Mouse (Mus musculus) heart, adult 2 months (tissue): ENCODE results near the gene Rasa3. TPM values are rescaled to one million over a fixed set of nuclear protein-coding genes. Genes with fewer than 3 reads are reported as not detected.
A peak's percentile ranks its signal among the peaks of the same experiment; 100 is the strongest.

ENCODE experiments used
- DNase-seq, 2 experiments: peaks; one replicate each; pipeline ENCODE4 v3.0.0; 2021
- H3K27ac ChIP-seq: fragments of 200-600 bp; 2 replicates; pipeline ENCODE4 v1.8.1; 2022
- H3K27me3 ChIP-seq: fragments of 200-500 bp; 2 replicates; pipeline ENCODE4 v1.6.1; 2012; ENCODE audit warnings: mild to moderate bottlenecking, low read length, inconsistent platforms, mixed read lengths; ENCODE audit not compliant: control insufficient read depth, insufficient read depth
- H3K36me3 ChIP-seq: fragments of 200-500 bp; 2 replicates; pipeline ENCODE4 v1.6.1; 2012; ENCODE audit warnings: low read length, inconsistent platforms; ENCODE audit not compliant: control insufficient read depth, insufficient read depth
- H3K4me1 ChIP-seq: fragments of 200-500 bp; 2 replicates; pipeline ENCODE4 v1.6.1; 2011; ENCODE audit warnings: low read length; ENCODE audit not compliant: control insufficient read depth, insufficient read depth
- H3K4me3 ChIP-seq: fragments of 200-600 bp; 2 replicates; pipeline ENCODE4 v1.8.1; 2022
- H3K79me2 ChIP-seq: fragments of 200-500 bp; replicated peaks from 2 replicates; pipeline ENCODE4 v1.6.1; 2012; ENCODE audit warnings: mild to moderate bottlenecking, inconsistent platforms, low read length, moderate library complexity, mixed read lengths; ENCODE audit not compliant: control insufficient read depth, insufficient read depth
- H3K9ac ChIP-seq: fragments of 200-500 bp; 2 replicates; pipeline ENCODE4 v1.6.1; 2012; ENCODE audit warnings: low read depth, mild to moderate bottlenecking, control low read depth, inconsistent platforms, low read length, mixed read lengths
- CTCF ChIP-seq: fragments of 200-600 bp; IDR thresholded peaks from 2 replicates; pipeline ENCODE4 v1.8.1; 2022; ENCODE audit warnings: antibody characterized with exemption, mild to moderate bottlenecking, moderate library complexity
- EP300 ChIP-seq: fragments of 200-500 bp; IDR thresholded peaks from 2 replicates; pipeline ENCODE4 v1.6.1; 2011; ENCODE audit warnings: low read depth, low read length, control low read depth; ENCODE audit not compliant: insufficient read depth
- POLR2A ChIP-seq: fragments of 200-500 bp; IDR thresholded peaks from 2 replicates; pipeline ENCODE4 v1.6.1; 2011; ENCODE audit warnings: mild to moderate bottlenecking, low read depth, low read length, control low read depth; ENCODE audit not compliant: insufficient read depth
- WGBS: fragments of 180-500 bp; shearing (Covaris S2); methylation state at CpG from one replicate; pipeline ENCODE4 v1.1.7; 2018; 5-methylcytosine and 5-hydroxymethylcytosine counted together
- intact Hi-C: fragments of 180-260 bp; cut with DNase I; formaldehyde crosslinking; loops from one replicate; pipeline ENCODE4 v1.15.1; 2025
- polyA plus RNA-seq: library from polyadenylated mRNA; depleted of rRNA; stranded (reverse); fragments of >200 nt; gene quantifications from 2 replicates; pipeline ENCODE4 v1.2.3, GENCODE M21; 2012
- total RNA-seq, 2 experiments: library from RNA; stranded (reverse); gene quantifications; 2 replicates each; pipeline ENCODE4 v1.2.3; 2021

The Rasa3 gene
- total and polyA plus RNA-seq, 3 experiments = 14.6 to 16.9 (median 16.5) TPM

- H3K27me3 ChIP-seq = no peaks in the 10 kb centered on the region
- H3K36me3 ChIP-seq = no peaks in the 10 kb centered on the region
- no peak overlapping the region for H3K4me3 ChIP-seq
- intact Hi-C loops = no loop called here
- H3K27ac ChIP-seq = peak overlapping the region; percentile 53
- H3K9ac ChIP-seq = no peak overlapping the region
- H3K79me2 ChIP-seq = no peaks in the 10 kb centered on the region
- TF ChIP-seq POLR2A = no peak
- TF ChIP-seq CTCF = no peak
- no peak for TF ChIP-seq EP300
- 64% methylated on average over 5 of the region's 5 CpGs for WGBS
- peaks cover 26% of the 10 kb centered on the region for H3K4me1 ChIP-seq
- no peak for DNase-seq
These were observed 22.4 kb downstream of the Rasa3 start for GRCm38 (mm10) chr8:13655033-13655351.

GRCm38 (mm10) chr8:13654350-13655032 lies 22.9 kb downstream of the Rasa3 start:
- TF ChIP-seq EP300 (no peak), POLR2A (no peak), CTCF (no peak)
- intact Hi-C loops = no loop called here
- Histone ChIP-seq H3K27me3 (no peaks in the 10 kb centered on the region), H3K4me3 (no peak overlapping the region), H3K27ac (peak overlapping the region; percentile 53), H3K36me3 (no peaks in the 10 kb centered on the region), H3K4me1 (peaks cover 29% of the 10 kb centered on the region), H3K79me2 (no peaks in the 10 kb centered on the region), H3K9ac (no peak overlapping the region)
- 52% methylated on average over 11 of the region's 11 CpGs for WGBS
- DNase-seq = no peak

GRCm38 (mm10) chr8:13650541-13651191 lies 26.7 kb downstream of the Rasa3 start:
- DNase-seq = no peak
- Histone ChIP-seq H3K4me3 (no peak overlapping the region), H3K4me1 (peaks cover 36% of the 10 kb centered on the region), H3K27me3 (no peaks in the 10 kb centered on the region), H3K9ac (no peak overlapping the region), H3K36me3 (no peaks in the 10 kb centered on the region; the same call in 1 of the 2 replicates), H3K79me2 (no peaks in the 10 kb centered on the region), H3K27ac (no peak overlapping the region; the same call in 1 of the 2 replicates)
- intact Hi-C loops = no loop called here
- WGBS = 69% methylated on average over 11 of the region's 11 CpGs
- TF ChIP-seq EP300 (no peak), CTCF (no peak), POLR2A (no peak)

- DNase-seq = no peak
- Histone ChIP-seq H3K79me2 (no peaks in the 10 kb centered on the region), H3K9ac (no peak overlapping the region), H3K36me3 (peaks cover 2% of the 10 kb centered on the region; the same call in 1 of the 2 replicates), H3K27me3 (no peaks in the 10 kb centered on the region), H3K27ac (peak overlapping the region; percentile 79), H3K4me3 (no peak overlapping the region), H3K4me1 (peaks cover 40% of the 10 kb centered on the region)
- intact Hi-C loops = no loop called here
- TF ChIP-seq EP300 = no peak
- TF ChIP-seq CTCF = no peak
- no peak for TF ChIP-seq POLR2A
- 37% methylated on average over 3 of the region's 3 CpGs for WGBS
These were observed 28.3 kb downstream of the Rasa3 start for GRCm38 (mm10) chr8:13649154-13649515.

GRCm38 (mm10) chr8:13648377-13649153 lies 28.8 kb downstream of the Rasa3 start:
- no peak for TF ChIP-seq CTCF
- TF ChIP-seq POLR2A = 0 out of 2 replicates have a peak, but pooled peaks have one; percentile 10
- TF ChIP-seq EP300 = peak; percentile 66; the same call in 1 of the 2 replicates
- H3K79me2 ChIP-seq = no peaks in the 10 kb centered on the region
- intact Hi-C loops = no loop called here
- no peak overlapping the region for H3K4me3 ChIP-seq
- peak overlapping the region; percentile 30; the same call in 1 of the 2 replicates for H3K9ac ChIP-seq
- H3K27me3 ChIP-seq = no peaks in the 10 kb centered on the region
- 20% methylated on average over 7 of the region's 7 CpGs for WGBS
- H3K36me3 ChIP-seq = peaks cover 2% of the 10 kb centered on the region; the same call in 1 of the 2 replicates
- H3K4me1 ChIP-seq = peaks cover 42% of the 10 kb centered on the region
- DNase-seq = peak in 1 of 2 experiments; percentile 49
- peak overlapping the region; percentile 79 for H3K27ac ChIP-seq
